Mouse (Mus musculus) stomach, embryonic 14.5 days (tissue): ENCODE measurements around the gene Tmem181a. TPM values are rescaled to one million over a fixed set of nuclear protein-coding genes. Genes with fewer than 3 reads are reported as not detected.
"Not testable (repeated sequence)": the region's sequence is repeated elsewhere in the genome, so short reads cannot be mapped to it uniquely, and the experiment has no call there.

ENCODE experiments used
- ATAC-seq: fragments of 200-750 bp; cut with Nextera tagmentation; 2 replicates; pipeline ENCODE4 v1.8.0; 2017; ENCODE audit warnings: low read depth, moderate TSS enrichment; ENCODE audit not compliant: insufficient number of reproducible peaks, insufficient read depth, low FRiP score
- H3K27ac ChIP-seq: fragments of 300-500 bp; sonication (generic); 2 replicates; pipeline ENCODE4 v1.5.1; 2014; ENCODE audit warnings: mild to moderate bottlenecking, low read length, moderate library complexity, mixed read lengths
- H3K27me3 ChIP-seq: fragments of 300-500 bp; sonication (generic); 2 replicates; pipeline ENCODE4 v1.6.1; 2014; ENCODE audit warnings: low read length, control low read depth, mixed read lengths; ENCODE audit not compliant: control insufficient read depth, insufficient read depth
- H3K36me3 ChIP-seq: fragments of 300-500 bp; sonication (generic); 2 replicates; pipeline ENCODE4 v1.6.1; 2014; ENCODE audit warnings: mild to moderate bottlenecking, control low read depth, low read length, moderate library complexity, mixed read lengths; ENCODE audit not compliant: control insufficient read depth, insufficient read depth
- H3K4me1 ChIP-seq: fragments of 300-500 bp; sonication (generic); 2 replicates; pipeline ENCODE4 v1.6.1; 2014; ENCODE audit warnings: low read length, control low read depth, mixed read lengths; ENCODE audit not compliant: control insufficient read depth, insufficient read depth
- H3K4me2 ChIP-seq: fragments of 300-500 bp; sonication (generic); replicated peaks from 2 replicates; pipeline ENCODE4 v1.6.1; 2014; ENCODE audit warnings: low read depth, low read length, control low read depth
- H3K4me3 ChIP-seq: fragments of 300-500 bp; sonication (generic); 2 replicates; pipeline ENCODE4 v1.5.1; 2014; ENCODE audit warnings: low read depth, low read length, control low read depth
- H3K9ac ChIP-seq: fragments of 300-500 bp; sonication (generic); replicated peaks from 2 replicates; pipeline ENCODE4 v1.6.1; 2014; ENCODE audit warnings: low read depth, mild to moderate bottlenecking, control low read depth, low read length, moderate library complexity, mixed read lengths
- H3K9me3 ChIP-seq: fragments of 300-500 bp; sonication (generic); 2 replicates; pipeline ENCODE4 v1.6.1; 2016; ENCODE audit warnings: low read depth, low read length, control low read depth; ENCODE audit not compliant: control insufficient read depth
- WGBS: fragments of 180-500 bp; shearing (Covaris S2); extraction: QIAGEN DNeasy Blood & Tissue Kit; methylation state at CpG from one replicate; pipeline ENCODE4 v1.1.7; 2014; 5-methylcytosine and 5-hydroxymethylcytosine counted together
- polyA plus RNA-seq: library from polyadenylated mRNA; unstranded; fragments of >200 nt; fragmentation: Nextera tagmentation; extraction: Ambion mirVana; gene quantifications from 2 replicates; pipeline ENCODE4 v1.2.1, GENCODE M21; 2014

Tmem181a gene
- 26.5 and 26.6 TPM in 2 replicates for polyA plus RNA-seq

DNA sequence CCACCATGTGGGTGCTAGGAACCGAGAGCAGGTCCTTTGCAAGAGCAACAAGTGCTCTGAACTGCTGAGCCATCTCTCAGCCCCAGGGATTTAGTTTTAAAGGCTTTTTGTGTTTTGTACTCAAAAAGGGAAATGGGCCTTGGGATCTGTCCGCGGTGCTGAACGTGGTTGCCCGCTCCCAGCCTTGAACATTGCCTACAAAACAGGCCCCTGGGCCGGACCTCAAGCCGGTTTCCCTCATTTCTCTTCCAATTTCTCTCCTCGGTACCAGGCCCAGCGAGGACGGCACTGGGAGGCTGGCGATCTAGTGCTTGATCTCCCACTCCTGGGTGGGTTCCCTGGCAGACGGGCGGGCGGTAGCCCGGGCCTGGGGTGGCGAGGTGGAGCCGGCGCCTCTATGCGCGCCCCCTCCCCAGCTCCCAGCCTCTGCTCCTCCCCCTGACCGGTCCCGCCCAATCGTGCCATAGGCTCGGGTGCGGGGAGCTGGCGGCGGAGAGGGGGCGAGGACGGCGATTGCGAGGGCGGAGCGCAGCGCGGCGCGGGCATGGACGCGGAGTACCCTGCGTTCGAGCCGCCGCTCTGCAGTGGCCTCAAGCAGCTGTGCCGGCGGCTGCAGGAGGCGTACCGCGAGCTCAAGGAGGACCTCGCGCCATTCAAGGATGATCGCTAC, at the start of gene Tmem181a:
TSS of gene Tmem181a (plus strand) at position 461 of the 670 bp plus-strand sequence.
- ATAC-seq = peak; percentile 76
- not testable (repeated sequence) for H3K27me3 ChIP-seq

GRCm38 (mm10) chr17:6211721-6212120, 44.9 kb upstream of the Tmem181a start:
- no peaks in the 10 kb centered on the region for H3K27me3 ChIP-seq
- no peaks in the 10 kb centered on the region for H3K4me1 ChIP-seq
- ATAC-seq = no peak
- 77% methylated on average over 1 of the region's 1 CpGs for WGBS
- no peak overlapping the region for H3K4me2 ChIP-seq
- H3K4me3 ChIP-seq = no peak overlapping the region
- no peak overlapping the region for H3K9ac ChIP-seq
- no peaks in the 10 kb centered on the region for H3K9me3 ChIP-seq
- H3K36me3 ChIP-seq = peaks cover 15% of the 10 kb centered on the region
- no peak overlapping the region for H3K27ac ChIP-seq

More for the DNA sequence above, at the start of gene Tmem181a:
- not testable (repeated sequence) for H3K27ac ChIP-seq, H3K4me1 ChIP-seq, H3K4me3 ChIP-seq, H3K36me3 ChIP-seq, H3K9me3 ChIP-seq, H3K9ac ChIP-seq
- WGBS = 3% methylated on average over 5 of the region's 51 CpGs
- peak within 1 kb of the TSS; percentile 27; the same call in 1 of the 2 replicates for H3K4me2 ChIP-seq

DNA sequence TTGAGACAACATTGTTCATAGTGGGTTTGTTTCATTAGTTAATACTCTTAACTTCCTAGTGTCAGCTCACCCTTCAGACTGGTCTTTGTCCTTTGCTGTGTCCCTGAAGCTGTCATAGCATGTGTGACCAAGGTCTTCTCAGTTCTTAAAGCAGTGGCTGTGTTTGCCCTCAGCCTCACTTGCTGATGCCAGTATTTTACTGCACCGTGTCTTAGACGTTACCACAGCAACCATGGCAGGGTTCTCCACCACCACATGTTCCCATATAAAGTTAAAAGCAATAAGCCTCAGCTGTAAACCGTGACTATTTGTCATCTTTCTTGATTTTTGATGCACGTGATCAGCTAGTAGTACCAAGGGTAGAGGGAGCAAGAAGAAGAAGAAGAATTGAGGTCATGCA, 41.0 kb upstream of the Tmem181a start:
- no peak for ATAC-seq
- Histone ChIP-seq H3K9ac (no peak overlapping the region), H3K27ac (no peak overlapping the region), H3K4me3 (no peak overlapping the region), H3K27me3 (no peaks in the 10 kb centered on the region), H3K9me3 (no peaks in the 10 kb centered on the region), H3K36me3 (peaks cover 12% of the 10 kb centered on the region), H3K4me1 (no peaks in the 10 kb centered on the region), H3K4me2 (no peak overlapping the region)
- 89% methylated on average over 4 of the region's 4 CpGs for WGBS

- Histone ChIP-seq H3K4me1 (no peaks in the 10 kb centered on the region), H3K36me3 (peaks cover 12% of the 10 kb centered on the region), H3K9ac (no peak overlapping the region), H3K27ac (no peak overlapping the region), H3K27me3 (no peaks in the 10 kb centered on the region), H3K9me3 (no peaks in the 10 kb centered on the region), H3K4me3 (no peak overlapping the region), H3K4me2 (no peak overlapping the region)
- ATAC-seq = no peak
- WGBS = 93% methylated on average over 10 of the region's 10 CpGs
Measured at GRCm38 (mm10) chr17:6216514-6216913, 40.1 kb upstream of the Tmem181a start.

- not testable (repeated sequence) for H3K27me3 ChIP-seq, H3K36me3 ChIP-seq, H3K4me2 ChIP-seq, H3K4me3 ChIP-seq, H3K9me3 ChIP-seq, H3K4me1 ChIP-seq, H3K27ac ChIP-seq, H3K9ac ChIP-seq
- ATAC-seq = 0 out of 2 replicates have a peak, but pooled peaks have one; percentile 33
- WGBS = no CpG with 5 or more reads among the region's 7 CpGs
Measured at GRCm38 (mm10) chr17:6232633-6233032, 24.0 kb upstream of the Tmem181a start.

GRCm38 (mm10) chr17:6251298-6251697, 5.4 kb upstream of the Tmem181a start:
- not testable (repeated sequence) for H3K4me3 ChIP-seq, H3K36me3 ChIP-seq, H3K9ac ChIP-seq, H3K4me2 ChIP-seq, H3K9me3 ChIP-seq, H3K27ac ChIP-seq, ATAC-seq, H3K4me1 ChIP-seq, H3K27me3 ChIP-seq
- 80% methylated on average over 1 of the region's 1 CpGs for WGBS

GRCm38 (mm10) chr17:6257070-6257456, 403 bp downstream of the Tmem181a start:
- not testable (repeated sequence) for H3K27me3 ChIP-seq, H3K4me1 ChIP-seq, ATAC-seq, H3K27ac ChIP-seq, H3K36me3 ChIP-seq, H3K4me3 ChIP-seq, H3K9ac ChIP-seq, H3K9me3 ChIP-seq
- WGBS = 0% methylated on average over 8 of the region's 20 CpGs
- H3K4me2 ChIP-seq = 0 out of 2 replicates have a peak overlapping the region, but pooled peaks have one; percentile 27

DNA sequence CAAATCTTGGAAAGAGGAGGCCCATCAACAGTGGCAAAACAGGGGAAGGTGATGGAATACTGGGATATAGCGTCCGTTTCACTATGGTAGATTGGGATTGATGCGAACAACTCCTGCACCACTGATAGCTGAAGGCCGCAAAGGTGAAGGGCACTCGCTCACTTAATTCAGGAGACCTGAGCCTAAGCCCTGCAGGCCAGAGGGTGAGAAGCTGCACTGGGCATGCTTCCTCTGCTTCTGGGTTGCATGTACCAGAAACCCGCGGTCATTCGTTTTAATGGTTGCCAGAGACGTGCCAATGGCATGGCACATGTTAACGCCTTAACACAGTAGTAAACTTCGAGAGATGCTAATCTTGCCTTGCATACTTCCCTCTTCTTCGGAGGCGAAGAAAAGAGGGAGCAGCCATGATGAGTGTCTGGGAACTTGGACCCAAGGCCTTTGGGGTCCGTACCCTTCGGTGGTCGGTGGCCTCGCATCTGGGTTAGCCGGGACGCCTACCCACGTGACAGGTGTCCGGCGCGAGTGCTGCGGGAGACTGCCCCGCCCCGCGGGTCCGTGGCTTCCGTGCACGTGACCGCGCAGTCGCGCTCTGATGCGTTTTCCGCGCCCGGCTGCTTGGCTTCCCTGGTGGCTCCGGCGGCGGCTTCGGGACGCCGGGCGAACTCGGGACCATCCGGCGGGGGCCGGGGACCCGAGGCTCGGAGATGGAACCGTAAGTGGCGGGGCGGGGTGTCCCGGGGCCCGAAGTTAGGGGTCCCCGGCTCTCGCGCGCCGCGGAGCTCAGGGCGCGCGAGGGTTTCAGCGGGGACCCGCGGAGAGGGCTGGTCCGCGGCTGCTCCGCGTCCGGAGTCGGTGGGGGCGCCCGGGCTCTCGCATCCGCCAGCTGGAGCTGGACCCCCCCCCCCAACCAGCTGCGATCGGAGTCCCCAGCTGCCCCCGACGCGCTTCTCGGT, 13.5 kb downstream of the Tmem181a start:
- peak overlapping the region; percentile 44 for H3K4me2 ChIP-seq
- not testable (repeated sequence) for H3K36me3 ChIP-seq, H3K27me3 ChIP-seq, H3K9ac ChIP-seq, H3K9me3 ChIP-seq, H3K4me1 ChIP-seq, H3K27ac ChIP-seq
- ATAC-seq = peak; percentile 79
- H3K4me3 ChIP-seq = peak overlapping the region; percentile 41
- 2% methylated on average over 57 of the region's 84 CpGs for WGBS
